Mouse (Mus musculus) heart, embryonic 13.5 days (tissue): ENCODE results near the gene Gm17490. TPM values are rescaled to one million over a fixed set of nuclear protein-coding genes. Genes with fewer than 3 reads are reported as not detected.

ENCODE experiments used
- ATAC-seq: fragments of 200-750 bp; cut with Nextera tagmentation; 2 replicates; pipeline ENCODE4 v1.8.0; 2017; ENCODE audit warnings: moderate TSS enrichment; ENCODE audit not compliant: insufficient number of reproducible peaks, low FRiP score, low TSS enrichment; ENCODE audit errors: extremely low read depth
- H3K27ac ChIP-seq: fragments of 300-500 bp; sonication (generic); replicated peaks from 2 replicates; pipeline ENCODE4 v1.5.1; 2015; ENCODE audit warnings: moderate library complexity, mild to moderate bottlenecking, inconsistent platforms
- H3K27me3 ChIP-seq: fragments of 300-500 bp; sonication (generic); replicated peaks from 2 replicates; pipeline ENCODE4 v1.6.1; 2015; ENCODE audit warnings: mild to moderate bottlenecking, inconsistent platforms
- H3K36me3 ChIP-seq: fragments of 300-500 bp; sonication (generic); 2 replicates; pipeline ENCODE4 v1.6.1; 2015; ENCODE audit warnings: mild to moderate bottlenecking, inconsistent platforms
- H3K4me1 ChIP-seq: fragments of 300-500 bp; sonication (generic); 2 replicates; pipeline ENCODE4 v1.6.1; 2015; ENCODE audit warnings: inconsistent platforms
- H3K4me2 ChIP-seq: fragments of 300-500 bp; sonication (generic); 2 replicates; pipeline ENCODE4 v1.6.1; 2015; ENCODE audit warnings: inconsistent platforms, mild to moderate bottlenecking, moderate library complexity
- H3K4me3 ChIP-seq: fragments of 300-500 bp; sonication (generic); 2 replicates; pipeline ENCODE4 v1.5.1; 2015; ENCODE audit warnings: moderate library complexity, mild to moderate bottlenecking, inconsistent platforms
- H3K9ac ChIP-seq: fragments of 300-500 bp; sonication (generic); 2 replicates; pipeline ENCODE4 v1.6.1; 2015; ENCODE audit warnings: inconsistent platforms, mild to moderate bottlenecking, moderate library complexity
- H3K9me3 ChIP-seq: fragments of 300-500 bp; sonication (generic); 2 replicates; pipeline ENCODE4 v1.6.1; 2016; ENCODE audit warnings: inconsistent platforms
- WGBS: fragments of 180-500 bp; shearing (Covaris S2); methylation state at CpG from one replicate; pipeline ENCODE4 v1.1.7; 2015; ENCODE audit warnings: mixed read lengths; 5-methylcytosine and 5-hydroxymethylcytosine counted together
- polyA plus RNA-seq: library from polyadenylated mRNA; unstranded; fragments of >200 nt; fragmentation: Nextera tagmentation; extraction: Ambion mirVana; gene quantifications from 2 replicates; pipeline ENCODE4 v1.2.1, GENCODE M21; 2015

Gm17490 gene
- polyA plus RNA-seq, 1 experiment from 2014 or later, result not detected

- Histone ChIP-seq H3K4me1 (peaks cover 8% of the 10 kb centered on the region), H3K9ac (no peak overlapping the region), H3K36me3 (no peaks in the 10 kb centered on the region), H3K4me3 (no peak overlapping the region), H3K27ac (no peak overlapping the region), H3K4me2 (no peak overlapping the region), H3K27me3 (no peaks in the 10 kb centered on the region), H3K9me3 (no peaks in the 10 kb centered on the region)
- 72% methylated on average over 5 of the region's 5 CpGs for WGBS
- ATAC-seq, result no peak
These were observed 27.7 kb upstream of the Gm17490 start for GRCm38 (mm10) chr2:11653780-11654179.

GRCm38 (mm10) chr2:11653330-11653729 lies 27.3 kb upstream of the Gm17490 start:
- H3K4me2 ChIP-seq, result no peak overlapping the region
- H3K27ac ChIP-seq, result no peak overlapping the region
- no peaks in the 10 kb centered on the region for H3K27me3 ChIP-seq
- no peak overlapping the region for H3K4me3 ChIP-seq
- no peaks in the 10 kb centered on the region for H3K36me3 ChIP-seq
- no peak overlapping the region for H3K9ac ChIP-seq
- WGBS, result 24% methylated on average over 6 of the region's 6 CpGs
- no peak for ATAC-seq
- H3K4me1 ChIP-seq, result peaks cover 8% of the 10 kb centered on the region
- H3K9me3 ChIP-seq, result no peaks in the 10 kb centered on the region

GRCm38 (mm10) chr2:11652780-11653179 lies 26.7 kb upstream of the Gm17490 start:
- no peaks in the 10 kb centered on the region for H3K27me3 ChIP-seq
- no peak overlapping the region for H3K4me3 ChIP-seq
- peaks cover 8% of the 10 kb centered on the region for H3K4me1 ChIP-seq
- no peak overlapping the region for H3K4me2 ChIP-seq
- ATAC-seq, result no peak
- H3K27ac ChIP-seq, result no peak overlapping the region
- WGBS, result 46% methylated on average over 2 of the region's 2 CpGs
- no peaks in the 10 kb centered on the region for H3K36me3 ChIP-seq
- H3K9ac ChIP-seq, result no peak overlapping the region
- no peaks in the 10 kb centered on the region for H3K9me3 ChIP-seq

- 73% methylated on average over 3 of the region's 3 CpGs for WGBS
- no peak for ATAC-seq
- H3K36me3 ChIP-seq, result no peaks in the 10 kb centered on the region
- H3K27ac ChIP-seq, result no peak overlapping the region
- no peak overlapping the region for H3K9ac ChIP-seq
- no peak overlapping the region for H3K4me3 ChIP-seq
- no peak overlapping the region for H3K4me2 ChIP-seq
- H3K4me1 ChIP-seq, result peaks cover 8% of the 10 kb centered on the region
- H3K9me3 ChIP-seq, result no peaks in the 10 kb centered on the region
- H3K27me3 ChIP-seq, result no peaks in the 10 kb centered on the region
These were observed 26.1 kb upstream of the Gm17490 start for GRCm38 (mm10) chr2:11652196-11652595.

GRCm38 (mm10) chr2:11651476-11651875 lies 25.4 kb upstream of the Gm17490 start:
- H3K36me3 ChIP-seq, result no peaks in the 10 kb centered on the region
- H3K9ac ChIP-seq, result no peak overlapping the region
- no peaks in the 10 kb centered on the region for H3K27me3 ChIP-seq
- no peak overlapping the region for H3K4me2 ChIP-seq
- 49% methylated on average over 3 of the region's 3 CpGs for WGBS
- H3K4me3 ChIP-seq, result no peak overlapping the region
- H3K9me3 ChIP-seq, result no peaks in the 10 kb centered on the region
- H3K4me1 ChIP-seq, result peaks cover 8% of the 10 kb centered on the region
- no peak for ATAC-seq
- H3K27ac ChIP-seq, result no peak overlapping the region

- Histone ChIP-seq H3K27me3 (no peaks in the 10 kb centered on the region), H3K4me1 (no peaks in the 10 kb centered on the region), H3K36me3 (no peaks in the 10 kb centered on the region), H3K4me2 (no peak overlapping the region), H3K27ac (no peak overlapping the region), H3K4me3 (no peak overlapping the region), H3K9ac (no peak overlapping the region), H3K9me3 (no peaks in the 10 kb centered on the region)
- WGBS, result 72% methylated on average over 2 of the region's 2 CpGs
- ATAC-seq, result no peak
These were observed 19.2 kb upstream of the Gm17490 start for GRCm38 (mm10) chr2:11645297-11645696.

- no peak overlapping the region for H3K9ac ChIP-seq
- H3K9me3 ChIP-seq, result no peaks in the 10 kb centered on the region
- 63% methylated on average over 1 of the region's 1 CpGs for WGBS
- H3K27me3 ChIP-seq, result no peaks in the 10 kb centered on the region
- H3K36me3 ChIP-seq, result no peaks in the 10 kb centered on the region
- H3K4me3 ChIP-seq, result no peak overlapping the region
- H3K4me1 ChIP-seq, result no peaks in the 10 kb centered on the region
- no peak overlapping the region for H3K27ac ChIP-seq
- no peak overlapping the region for H3K4me2 ChIP-seq
- no peak for ATAC-seq
These were observed 18.0 kb upstream of the Gm17490 start for GRCm38 (mm10) chr2:11644057-11644456.

- ATAC-seq, result no peak
These were observed 16.4 kb upstream of the Gm17490 start, which contains the start of gene Il2ra for GRCm38 (mm10) chr2:11642451-11642941. Gene Il2ra (plus strand): TSS chr2:11642807.

GRCm38 (mm10) chr2:11637115-11637514 lies 11.1 kb upstream of the Gm17490 start:
- Histone ChIP-seq H3K4me1 (no peaks in the 10 kb centered on the region), H3K9ac (no peak overlapping the region), H3K4me3 (no peak overlapping the region), H3K36me3 (no peaks in the 10 kb centered on the region), H3K27me3 (no peaks in the 10 kb centered on the region), H3K9me3 (no peaks in the 10 kb centered on the region), H3K4me2 (no peak overlapping the region), H3K27ac (no peak overlapping the region)
- ATAC-seq, result no peak
- WGBS, result 70% methylated on average over 1 of the region's 1 CpGs

More at GRCm38 (mm10) chr2:11642451-11642941, 16.4 kb upstream of the Gm17490 start, which contains the start of gene Il2ra:
- Histone ChIP-seq H3K4me2 (no peak within 1 kb of the TSS), H3K4me1 (no peaks in the 10 kb centered on the region), H3K27ac (no peak within 1 kb of the TSS), H3K9ac (no peak within 1 kb of the TSS), H3K27me3 (no peaks in the 10 kb centered on the region), H3K9me3 (no peaks in the 10 kb centered on the region), H3K36me3 (no peaks in the 10 kb centered on the region), H3K4me3 (no peak within 1 kb of the TSS)
- WGBS, result 79% methylated on average over 3 of the region's 3 CpGs

GRCm38 (mm10) chr2:11636138-11636480 lies 10.0 kb upstream of the Gm17490 start:
- Histone ChIP-seq H3K4me2 (no peak overlapping the region), H3K9ac (no peak overlapping the region), H3K27me3 (no peaks in the 10 kb centered on the region), H3K36me3 (no peaks in the 10 kb centered on the region), H3K9me3 (no peaks in the 10 kb centered on the region), H3K4me3 (no peak overlapping the region), H3K27ac (no peak overlapping the region), H3K4me1 (no peaks in the 10 kb centered on the region)
- 60% methylated on average over 3 of the region's 3 CpGs for WGBS
- no peak for ATAC-seq

GRCm38 (mm10) chr2:11635471-11636137 lies 9.5 kb upstream of the Gm17490 start:
- WGBS, result 88% methylated on average over 5 of the region's 5 CpGs
- no peak for ATAC-seq
- Histone ChIP-seq H3K4me2 (no peak overlapping the region), H3K9me3 (no peaks in the 10 kb centered on the region), H3K4me3 (no peak overlapping the region), H3K36me3 (no peaks in the 10 kb centered on the region), H3K4me1 (no peaks in the 10 kb centered on the region), H3K9ac (no peak overlapping the region), H3K27ac (no peak overlapping the region), H3K27me3 (no peaks in the 10 kb centered on the region)

- H3K4me3 ChIP-seq, result no peak overlapping the region
- H3K27ac ChIP-seq, result no peak overlapping the region
- H3K36me3 ChIP-seq, result no peaks in the 10 kb centered on the region
- H3K9me3 ChIP-seq, result no peaks in the 10 kb centered on the region
- ATAC-seq, result no peak
- H3K9ac ChIP-seq, result no peak overlapping the region
- H3K4me2 ChIP-seq, result no peak overlapping the region
- WGBS, result 74% methylated on average over 6 of the region's 6 CpGs
- no peaks in the 10 kb centered on the region for H3K27me3 ChIP-seq
- H3K4me1 ChIP-seq, result no peaks in the 10 kb centered on the region
These were observed 9.0 kb upstream of the Gm17490 start for GRCm38 (mm10) chr2:11635035-11635434.
